Mouse (Mus musculus) neural tube, embryonic 11.5 days (tissue): Measurements from ENCODE around the gene Ddx5. TPM values are rescaled to one million over a fixed set of nuclear protein-coding genes. Genes with fewer than 3 reads are reported as not detected.
"Not testable (repeated sequence)": the region's sequence is repeated elsewhere in the genome, so short reads cannot be mapped to it uniquely, and the experiment has no call there.

Source experiments
- ATAC-seq: fragments of 200-750 bp; cut with Nextera tagmentation; 2 replicates; pipeline ENCODE4 v1.8.0; 2017; ENCODE audit warnings: moderate number of reproducible peaks, mild to moderate bottlenecking, moderate TSS enrichment, moderate library complexity; ENCODE audit not compliant: insufficient read depth, low FRiP score, low TSS enrichment
- DNase-seq: peaks from one replicate; pipeline ENCODE4 v3.0.0-alpha.2; 2015; ENCODE audit warnings: low spot score
- H3K27ac ChIP-seq: fragments of 300-500 bp; sonication (generic); 2 replicates; pipeline ENCODE4 v1.5.1; 2014; ENCODE audit warnings: low read depth, mild to moderate bottlenecking, low read length
- H3K27me3 ChIP-seq: fragments of 300-500 bp; sonication (generic); 2 replicates; pipeline ENCODE4 v1.6.1; 2014; ENCODE audit warnings: mild to moderate bottlenecking, low read length, mixed read lengths; ENCODE audit not compliant: control insufficient read depth, insufficient read depth
- H3K36me3 ChIP-seq: fragments of 300-500 bp; sonication (generic); 2 replicates; pipeline ENCODE4 v1.6.1; 2014; ENCODE audit warnings: mild to moderate bottlenecking, low read length, moderate library complexity, mixed read lengths; ENCODE audit not compliant: control insufficient read depth, insufficient read depth
- H3K4me1 ChIP-seq: fragments of 300-500 bp; sonication (generic); 2 replicates; pipeline ENCODE4 v1.6.1; 2014; ENCODE audit warnings: low read length, mixed read lengths; ENCODE audit not compliant: control insufficient read depth, insufficient read depth
- H3K4me2 ChIP-seq: fragments of 300-500 bp; sonication (generic); 2 replicates; pipeline ENCODE4 v1.6.1; 2014; ENCODE audit warnings: low read depth, mild to moderate bottlenecking, moderate library complexity
- H3K4me3 ChIP-seq: fragments of 300-500 bp; sonication (generic); 2 replicates; pipeline ENCODE4 v1.5.1; 2014; ENCODE audit warnings: low read depth, low read length
- H3K9ac ChIP-seq: fragments of 300-500 bp; sonication (generic); 2 replicates; pipeline ENCODE4 v1.6.1; 2014; ENCODE audit warnings: mild to moderate bottlenecking, low read length
- H3K9me3 ChIP-seq: fragments of 300-500 bp; sonication (generic); 2 replicates; pipeline ENCODE4 v1.6.1; 2016; ENCODE audit warnings: low read length; ENCODE audit not compliant: control insufficient read depth
- WGBS: fragments of 180-500 bp; shearing (Covaris S2); extraction: QIAGEN DNeasy Blood & Tissue Kit; methylation state at CpG from one replicate; pipeline ENCODE4 v1.1.7; 2014; 5-methylcytosine and 5-hydroxymethylcytosine counted together
- polyA plus RNA-seq: library from polyadenylated mRNA; unstranded; fragments of >200 nt; fragmentation: Nextera tagmentation; extraction: Ambion mirVana; gene quantifications from 2 replicates; pipeline ENCODE4 v1.2.1, GENCODE M21; 2014

The Ddx5 gene
- polyA plus RNA-seq, 1 experiment from 2014 or later = 500 TPM

- H3K36me3 ChIP-seq, H3K27ac ChIP-seq, ATAC-seq, H3K9me3 ChIP-seq, H3K4me1 ChIP-seq, H3K4me2 ChIP-seq, H3K9ac ChIP-seq, H3K4me3 ChIP-seq, H3K27me3 ChIP-seq, DNase-seq: not testable (repeated sequence)
- 50% methylated on average over 1 of the region's 1 CpGs for WGBS
Measured at GRCm38 (mm10) chr11:106807442-106807841, 18.5 kb upstream of the Ddx5 start.

- Histone ChIP-seq H3K4me3 (no peak overlapping the region), H3K27ac (no peak overlapping the region), H3K4me2 (no peak overlapping the region), H3K4me1 (no peaks in the 10 kb centered on the region), H3K27me3 (no peaks in the 10 kb centered on the region), H3K9ac (no peak overlapping the region), H3K9me3 (no peaks in the 10 kb centered on the region), H3K36me3 (peaks cover 28% of the 10 kb centered on the region)
- ATAC-seq (no peak), DNase-seq (no peak)
- WGBS = 91% methylated on average over 10 of the region's 10 CpGs
Measured at GRCm38 (mm10) chr11:106802069-106802627, 13.2 kb upstream of the Ddx5 start.

GRCm38 (mm10) chr11:106795679-106796078 lies 6.7 kb upstream of the Ddx5 start:
- H3K4me3 ChIP-seq = no peak overlapping the region
- H3K27me3 ChIP-seq = no peaks in the 10 kb centered on the region
- H3K9me3 ChIP-seq = no peaks in the 10 kb centered on the region
- no peak overlapping the region for H3K9ac ChIP-seq
- H3K4me2 ChIP-seq = no peak overlapping the region
- 62% methylated on average over 9 of the region's 9 CpGs for WGBS
- no peaks in the 10 kb centered on the region for H3K4me1 ChIP-seq
- no peak for ATAC-seq
- no peak for DNase-seq
- H3K36me3 ChIP-seq = peaks cover 23% of the 10 kb centered on the region
- H3K27ac ChIP-seq = no peak overlapping the region

GRCm38 (mm10) chr11:106793846-106794245 lies 4.9 kb upstream of the Ddx5 start:
- no peaks in the 10 kb centered on the region for H3K27me3 ChIP-seq
- H3K4me1 ChIP-seq = no peaks in the 10 kb centered on the region; the same call in 1 of the 2 replicates
- H3K9ac ChIP-seq = no peak overlapping the region
- H3K36me3 ChIP-seq = peaks cover 12% of the 10 kb centered on the region
- WGBS = 72% methylated on average over 4 of the region's 4 CpGs
- H3K4me3 ChIP-seq = no peak overlapping the region
- H3K9me3 ChIP-seq = no peaks in the 10 kb centered on the region
- H3K27ac ChIP-seq = no peak overlapping the region
- no peak for DNase-seq
- ATAC-seq = no peak
- H3K4me2 ChIP-seq = no peak overlapping the region

GRCm38 (mm10) chr11:106789649-106790048 lies 664 bp upstream of the Ddx5 start:
- ATAC-seq (no peak), DNase-seq (no peak)
- WGBS = under 1% methylated on average over 6 of the region's 6 CpGs
- peaks cover 3% of the 10 kb centered on the region; the same call in 1 of the 2 replicates for H3K36me3 ChIP-seq
- H3K9me3 ChIP-seq = no peaks in the 10 kb centered on the region
- peak overlapping the region; percentile 48 for H3K4me2 ChIP-seq
- peaks cover 6% of the 10 kb centered on the region for H3K4me1 ChIP-seq
- H3K9ac ChIP-seq = peak overlapping the region; percentile 100
- H3K27ac ChIP-seq = peak overlapping the region; percentile 97
- H3K27me3 ChIP-seq = no peaks in the 10 kb centered on the region
- H3K4me3 ChIP-seq = peak overlapping the region; percentile 87

- peaks cover 6% of the 10 kb centered on the region for H3K4me1 ChIP-seq
- peak overlapping the region; percentile 100 for H3K9ac ChIP-seq
- H3K4me2 ChIP-seq = peak overlapping the region; percentile 48; the same call in 1 of the 2 replicates
- ATAC-seq = peak; percentile 78
- no peaks in the 10 kb centered on the region for H3K9me3 ChIP-seq
- under 1% methylated on average over 68 of the region's 79 CpGs for WGBS
- H3K27me3 ChIP-seq = no peaks in the 10 kb centered on the region
- H3K36me3 ChIP-seq = peaks cover 5% of the 10 kb centered on the region
- DNase-seq = peak; percentile 98
- H3K4me3 ChIP-seq = peak overlapping the region; percentile 87
- peak overlapping the region; percentile 97 for H3K27ac ChIP-seq
Measured at GRCm38 (mm10) chr11:106788026-106788774, 785 bp downstream of the Ddx5 start.

GRCm38 (mm10) chr11:106787131-106788025 lies 1.6 kb downstream of the Ddx5 start:
- Histone ChIP-seq H3K36me3 (peaks cover 10% of the 10 kb centered on the region), H3K27me3 (no peaks in the 10 kb centered on the region), H3K9ac (peak overlapping the region; percentile 100), H3K4me3 (peak overlapping the region; percentile 87), H3K4me1 (peaks cover 8% of the 10 kb centered on the region), H3K27ac (peak overlapping the region; percentile 97), H3K9me3 (no peaks in the 10 kb centered on the region), H3K4me2 (peak overlapping the region; percentile 57)
- under 1% methylated on average over 64 of the region's 65 CpGs for WGBS
- ATAC-seq (no peak), DNase-seq (peak; percentile 85)

- peaks cover 13% of the 10 kb centered on the region for H3K36me3 ChIP-seq
- H3K27me3 ChIP-seq = no peaks in the 10 kb centered on the region
- H3K4me3 ChIP-seq = no peak overlapping the region
- DNase-seq (no peak), ATAC-seq (no peak)
- H3K4me1 ChIP-seq = peaks cover 8% of the 10 kb centered on the region
- no peak overlapping the region for H3K27ac ChIP-seq
- H3K4me2 ChIP-seq = no peak overlapping the region
- 79% methylated on average over 1 of the region's 1 CpGs for WGBS
- no peak overlapping the region for H3K9ac ChIP-seq
- H3K9me3 ChIP-seq = no peaks in the 10 kb centered on the region
Measured at GRCm38 (mm10) chr11:106785043-106785442, 3.9 kb downstream of the Ddx5 start.
